Mouse (Mus musculus) cortical plate, adult 2 months (tissue): ENCODE measurements at regions not wholly inside any gene's neighbourhood (a gene's known extent, or its start where the extent isn't known, plus 50 kb on each side); places are given as distances from the start of the nearest gene placed in this dataset.

Experiments
- CTCF ChIP-seq: fragments of 200-500 bp; IDR thresholded peaks from 2 replicates; pipeline ENCODE4 v1.5.1; 2011; ENCODE audit warnings: mild to moderate bottlenecking, control low read depth, low read length; ENCODE audit not compliant: insufficient read depth; ENCODE audit errors: extremely low read depth
- POLR2A ChIP-seq: fragments of 200-500 bp; IDR thresholded peaks from 2 replicates; pipeline ENCODE4 v1.6.1; 2011; ENCODE audit warnings: mild to moderate bottlenecking, low read length, control low read depth; ENCODE audit not compliant: insufficient read depth; ENCODE audit errors: extremely low read depth

DNA sequence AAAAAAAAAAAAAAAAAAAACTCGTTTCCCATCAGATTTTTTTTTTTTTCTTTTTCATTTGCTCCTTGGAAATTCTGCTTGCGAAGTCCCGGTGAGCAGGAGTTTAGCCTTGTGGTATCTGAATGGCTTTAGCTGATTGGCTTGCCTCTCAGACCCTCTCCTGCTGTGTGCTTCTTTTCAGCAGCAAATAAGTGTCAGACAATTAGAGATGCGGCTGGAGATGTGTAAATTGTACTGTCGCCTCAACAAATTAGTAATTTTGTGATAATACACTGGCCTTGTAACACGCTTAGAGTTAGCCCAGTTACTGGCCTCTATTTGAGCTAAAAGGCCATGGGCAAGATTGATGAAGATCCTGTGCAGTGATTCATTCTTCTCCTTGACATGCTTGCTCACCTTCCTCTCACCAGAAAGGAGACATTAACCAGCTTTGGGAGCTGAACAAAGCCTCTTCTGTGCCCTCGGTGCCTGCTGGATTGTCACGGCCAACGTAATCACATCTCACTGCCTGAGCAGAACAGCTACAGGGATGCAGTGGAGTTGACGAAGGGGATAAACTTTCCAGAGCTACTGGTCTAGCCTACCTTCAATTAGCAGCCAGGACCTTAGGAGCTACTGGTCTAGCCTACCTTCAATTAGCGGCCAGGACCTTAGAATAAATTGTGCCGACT, 1212.7 kb upstream of the Klhl29 start:
- TF ChIP-seq CTCF (no peak), POLR2A (no peak)
